In the genomic region with DNA sequence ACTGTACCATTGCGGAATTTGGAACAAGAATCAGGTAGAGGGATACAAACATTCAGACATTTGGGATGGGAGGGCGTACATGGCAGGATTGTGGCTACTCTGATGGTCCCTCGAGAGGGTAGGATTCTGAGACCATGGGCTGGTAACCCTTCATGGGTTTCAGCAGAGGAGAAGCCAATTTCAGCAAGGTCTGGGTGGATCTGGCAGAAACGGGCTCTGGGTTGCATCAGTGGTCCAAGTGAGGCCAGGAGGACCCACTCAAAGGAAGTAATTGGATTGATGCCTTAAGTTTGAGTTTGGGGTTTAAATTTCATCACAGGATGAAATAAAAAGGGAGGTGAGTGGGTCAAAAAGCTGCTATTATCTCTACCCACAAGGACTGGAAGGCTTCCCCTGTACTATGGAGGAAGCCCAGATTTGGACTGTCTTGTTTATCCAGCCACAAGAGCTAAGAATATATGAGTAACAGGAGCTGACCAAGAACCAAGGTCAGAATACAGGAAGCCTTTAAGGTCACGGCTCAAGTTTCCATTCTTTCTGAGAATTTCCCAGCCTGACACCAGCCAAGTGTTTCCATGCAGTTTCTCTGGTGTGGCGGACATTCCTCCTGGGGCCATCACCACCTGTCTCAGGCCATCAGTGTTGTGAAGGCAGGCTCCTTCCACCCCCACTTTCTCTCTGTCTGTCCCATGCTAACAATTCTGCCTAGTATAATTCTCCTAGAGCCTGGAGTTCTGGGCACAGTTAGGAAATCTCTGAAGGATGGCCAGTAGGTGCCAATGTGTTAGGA, we compare ENCODE assay signal across 23 mouse cellular contexts. TPM values are rescaled to one million over a fixed set of nuclear protein-coding genes. Genes with fewer than 3 reads are reported as not detected.
DNase-seq lines count a peak whose midpoint lies in the region; ATAC-seq and TF ChIP-seq lines count a peak whose summit lies in the region.
"Had no signal": no experiment of that assay in that cellular context is flagged by ENCODE, and none has a peak within 500 bp of the region (broad histone marks: within the 10 kb centered on the region; RNA-seq: fewer than 3 reads in every experiment).

No protein-coding gene starts in this region.

- no peaks in the 10 kb centered on the region for H3K79me2 ChIP-seq in myocyte (ENCODE audit: control insufficient read depth, insufficient read depth)

- H3K27ac ChIP-seq in kidney, postnatal 0 days = no peak overlapping the region
- no peak overlapping the region for H3K27ac ChIP-seq in kidney, embryonic 15.5 days
- peak overlapping the region; percentile 19; the same call in 1 of the 2 replicates for H3K27ac ChIP-seq in embryonic facial prominence, embryonic 10.5 days (replicated peaks)
- no peak overlapping the region for H3K27ac ChIP-seq in left cerebral cortex, adult 2 months
- H3K27ac ChIP-seq: embryonic facial prominence, embryonic 13.5 days; hindbrain, embryonic 14.5 days; intestine, embryonic 15.5 days; layer of hippocampus, adult 2 months; neural tube, embryonic 12.5 days; stomach, postnatal 0 days had no signal

- H3K9me3 ChIP-seq in kidney, postnatal 0 days (replicated peaks; ENCODE audit: low read length) = no peaks in the 10 kb centered on the region
- H3K9me3 ChIP-seq in kidney, embryonic 15.5 days (replicated peaks) = no peaks in the 10 kb centered on the region
- no peaks in the 10 kb centered on the region for H3K9me3 ChIP-seq in embryonic facial prominence, embryonic 10.5 days
- H3K9me3 ChIP-seq: embryonic facial prominence, embryonic 13.5 days; intestine, embryonic 15.5 days; neural tube, embryonic 12.5 days had no signal

- peak; percentile 28 to 31 for DNase-seq in cerebellum, postnatal 36 days
- no peak for DNase-seq in cerebellum, adult 11 months
- peak; percentile 36 for DNase-seq in kidney, postnatal 0 days (ENCODE audit: low spot score)
- no peak for DNase-seq in embryonic facial prominence, embryonic 10.5 days (ENCODE audit: low spot score)
- no peak for DNase-seq in kidney, postnatal 4 days
- DNase-seq in left cerebral cortex, adult 2 months (ENCODE audit: extremely low spot score in 1 of 2, low spot score in 2 of 2) = no peak
- DNase-seq: heart, postnatal 10 days; lung, postnatal 14 days; right cerebral cortex, postnatal 14 days; thymus, postnatal 14 days had no signal

- ATAC-seq in kidney, postnatal 0 days (replicated peaks; ENCODE audit: low FRiP score, low read depth) = no peak
- ATAC-seq in kidney, embryonic 15.5 days (replicated peaks; ENCODE audit: low FRiP score) = no peak
- ATAC-seq: intestine, embryonic 15.5 days had no signal

- no peak overlapping the region for H3ac ChIP-seq in myocyte (ENCODE audit: control insufficient read depth, insufficient read length)

- TF ChIP-seq CTCF in kidney, postnatal 0 days (IDR thresholded peaks at IDR 0.05; ENCODE audit: low read depth) = no peak
- no peak for TF ChIP-seq CTCF in left cerebral cortex, adult 2 months (IDR thresholded peaks at IDR 0.05)

- intact Hi-C loops in left cerebral cortex, adult 2 months (cut with DNase I) = no loop called here

- no peak for TF ChIP-seq POLR2A in myocyte (IDR thresholded peaks at IDR 0.05; ENCODE audit: insufficient read length, low read depth)

- no peak overlapping the region for H3K4me3 ChIP-seq in kidney, postnatal 0 days (replicated peaks; ENCODE audit: low read depth, low read length)
- no peak overlapping the region for H3K4me3 ChIP-seq in kidney, embryonic 15.5 days (replicated peaks)
- H3K4me3 ChIP-seq in embryonic facial prominence, embryonic 10.5 days = no peak overlapping the region
- H3K4me3 ChIP-seq in myocyte = no peak overlapping the region
- H3K4me3 ChIP-seq in left cerebral cortex, adult 2 months = no peak overlapping the region
- H3K4me3 ChIP-seq: embryonic facial prominence, embryonic 13.5 days; intestine, embryonic 15.5 days; layer of hippocampus, adult 2 months; megakaryocyte, embryonic 14.5 days; neural tube, embryonic 12.5 days had no signal

- no peaks in the 10 kb centered on the region for H3K36me3 ChIP-seq in kidney, postnatal 0 days (ENCODE audit: insufficient read depth, low read length)
- no peaks in the 10 kb centered on the region for H3K36me3 ChIP-seq in kidney, embryonic 15.5 days
- no peaks in the 10 kb centered on the region for H3K36me3 ChIP-seq in embryonic facial prominence, embryonic 10.5 days (replicated peaks)
- no peaks in the 10 kb centered on the region for H3K36me3 ChIP-seq in myocyte (ENCODE audit: control insufficient read depth, insufficient read depth)
- H3K36me3 ChIP-seq: embryonic facial prominence, embryonic 13.5 days; intestine, embryonic 15.5 days; neural tube, embryonic 12.5 days had no signal

- H3K4me1 ChIP-seq in kidney, postnatal 0 days (replicated peaks; ENCODE audit: insufficient read depth, low read length) = 0 out of 2 replicates have a peak, but pooled peaks cover 7% of the 10 kb centered on the region
- peaks cover 16% of the 10 kb centered on the region for H3K4me1 ChIP-seq in kidney, embryonic 15.5 days
- peaks cover 11% of the 10 kb centered on the region for H3K4me1 ChIP-seq in embryonic facial prominence, embryonic 10.5 days
- H3K4me1 ChIP-seq: embryonic facial prominence, embryonic 13.5 days; intestine, embryonic 15.5 days; neural tube, embryonic 12.5 days had no signal

- H3K9ac ChIP-seq in kidney, postnatal 0 days (ENCODE audit: low read depth, low read length) = no peak overlapping the region
- H3K9ac ChIP-seq in kidney, embryonic 15.5 days = no peak overlapping the region
- H3K9ac ChIP-seq: embryonic facial prominence, embryonic 13.5 days; hindbrain, embryonic 14.5 days; intestine, embryonic 15.5 days; neural tube, embryonic 12.5 days had no signal

- H3K27me3 ChIP-seq in kidney, postnatal 0 days (ENCODE audit: insufficient read depth, low read length) = no peaks in the 10 kb centered on the region
- H3K27me3 ChIP-seq in kidney, embryonic 15.5 days = no peaks in the 10 kb centered on the region
- H3K27me3 ChIP-seq in embryonic facial prominence, embryonic 10.5 days (replicated peaks; ENCODE audit: low read depth, poor library complexity, severe bottlenecking) = no peaks in the 10 kb centered on the region; the same call in 1 of the 2 replicates
- H3K27me3 ChIP-seq in myocyte (ENCODE audit: control insufficient read depth, insufficient read depth, insufficient read length) = no peaks in the 10 kb centered on the region
- H3K27me3 ChIP-seq: embryonic facial prominence, embryonic 13.5 days; intestine, embryonic 15.5 days; neural tube, embryonic 12.5 days had no signal

- WGBS in kidney, postnatal 0 days = 63% methylated on average over 6 of the region's 6 CpGs
- WGBS in kidney, embryonic 15.5 days = 66% methylated on average over 6 of the region's 6 CpGs
- 76% methylated on average over 6 of the region's 6 CpGs for WGBS in embryonic facial prominence, embryonic 10.5 days

- H3K4me2 ChIP-seq in kidney, postnatal 0 days (ENCODE audit: low read length) = no peak overlapping the region
- H3K4me2 ChIP-seq in kidney, embryonic 15.5 days = no peak overlapping the region
- peak overlapping the region; percentile 52 for H3K4me2 ChIP-seq in myocyte (ENCODE audit: low read depth)
- H3K4me2 ChIP-seq: embryonic facial prominence, embryonic 13.5 days; hindbrain, embryonic 14.5 days; intestine, embryonic 15.5 days; neural tube, embryonic 12.5 days had no signal

TF ChIP-seq in myocyte, 11 proteins besides CTCF, POLR2A, EP300 and RAD21:
- TF ChIP-seq MYOG (IDR thresholded peaks at IDR 0.05; ENCODE audit: control insufficient read depth in 1 of 3, insufficient read depth in 1 of 3, insufficient read length in 2 of 3, low read depth in 2 of 3) (peak; percentile 14 to 80 (median 61)), USF1 (IDR thresholded peaks at IDR 0.05; ENCODE audit: low read depth) (no peak), TCF12 (IDR thresholded peaks at IDR 0.05; ENCODE audit: insufficient read depth, poor library complexity, severe bottlenecking) (peak; percentile 94), MYOD1 (IDR thresholded peaks at IDR 0.05; ENCODE audit: control insufficient read depth in 1 of 3, insufficient read length in 2 of 3, low read depth in 2 of 3) (peak; percentile 100), TCF3 (IDR thresholded peaks at IDR 0.05; ENCODE audit: insufficient read length, low read depth) (peak; percentile 83), CEBPB (IDR thresholded peaks at IDR 0.05; ENCODE audit: insufficient read depth, poor library complexity, severe bottlenecking) (peak; percentile 72; the same call in 1 of the 2 replicates), MAX (IDR thresholded peaks at IDR 0.05; ENCODE audit: low read depth) (no peak), SRF (IDR thresholded peaks at IDR 0.05; ENCODE audit: control insufficient read depth, insufficient read length, low read depth) (peak; percentile 64), E2F4 (IDR thresholded peaks at IDR 0.05; ENCODE audit: insufficient read depth) (no peak), REST (IDR thresholded peaks at IDR 0.05; ENCODE audit: insufficient read depth, insufficient read length) (no peak), POLR2AphosphoS2 (IDR thresholded peaks at IDR 0.05; ENCODE audit: insufficient read length, low read depth) (no peak)

RNA-seq across cellular contexts. Expression of gene A930018P22Rik, which starts 28.2 kb away (rescaled TPM):
- 0.17 and 0.29 TPM in 2 replicates for polyA plus RNA-seq in kidney, postnatal 0 days (2015; fragmentation: Nextera tagmentation; extraction: Ambion mirVana)
- polyA plus RNA-seq in kidney, embryonic 15.5 days (2015; fragmentation: Nextera tagmentation; extraction: Ambion mirVana) = 0.19 TPM in 1 of 2 replicates, not detected in the other
- not detected in 2 replicates for polyA plus RNA-seq in embryonic facial prominence, embryonic 10.5 days (2016; fragmentation: Nextera tagmentation; extraction: Ambion mirVana)
- 0.08 TPM for polyA plus RNA-seq in myocyte (2012; fragmentation: generic; extraction: Trizol)
- total RNA-seq in left cerebral cortex, adult 2 months (2021) = under 1 TPM in 1 of 2 experiments, not detected in 1; 0.59 TPM
- total RNA-seq: ES-E14; layer of hippocampus, adult 2 months had no signal
- polyA plus RNA-seq: embryonic facial prominence, embryonic 13.5 days; forebrain, embryonic 11.5 days; hindbrain, embryonic 14.5 days; kidney, embryonic 16.5 days; limb, embryonic 11.5 days had no signal

RNA-seq across cellular contexts. Expression of gene Cd59a, which starts 55.2 kb away (rescaled TPM):
- polyA plus RNA-seq in kidney, postnatal 0 days (2015; fragmentation: Nextera tagmentation; extraction: Ambion mirVana) = 67.0 and 70.8 TPM in 2 replicates
- 39.8 and 41.6 TPM in 2 replicates for polyA plus RNA-seq in kidney, embryonic 15.5 days (2015; fragmentation: Nextera tagmentation; extraction: Ambion mirVana)
- 21.7 and 22.4 TPM in 2 replicates for polyA plus RNA-seq in embryonic facial prominence, embryonic 10.5 days (2016; fragmentation: Nextera tagmentation; extraction: Ambion mirVana)
- 12.5 TPM for polyA plus RNA-seq in myocyte (2012; fragmentation: generic; extraction: Trizol)
- total RNA-seq in left cerebral cortex, adult 2 months (2021) = 1 to 10 TPM; 4.0 to 4.8 TPM

Comparison
In these comparisons a context has a peak if more than half of its experiments do, and no peak if none do; other contexts are left out.
1. DNase-seq: peak in cerebellum, postnatal 36 days (2 of 2) and kidney, postnatal 0 days (single experiment); none in cerebellum, adult 11 months (single experiment), embryonic facial prominence, embryonic 10.5 days (single experiment), kidney, postnatal 4 days (0 of 2) and left cerebral cortex, adult 2 months (0 of 2).